Mouse (Mus musculus) gastrocnemius, adult 8-10 months (tissue): ENCODE measurements around the gene B3gat3. TPM values are rescaled to one million over a fixed set of nuclear protein-coding genes. Genes with fewer than 3 reads are reported as not detected.
A peak's percentile ranks its signal among the peaks of the same experiment; 100 is the strongest.

Experiments used
- DNase-seq, 2 experiments: peaks; one replicate each; pipeline ENCODE4 v3.0.0; 2022; ENCODE audit warnings: low spot score in 2 of 2
- total RNA-seq, 4 experiments: library from RNA; stranded (reverse); gene quantifications; 2 replicates each; pipeline ENCODE4 v1.2.4; 2022

Gene B3gat3
- total RNA-seq, 4 experiments from 2014 or later = 36.8 to 39.0 (median 38.1) TPM

DNA sequence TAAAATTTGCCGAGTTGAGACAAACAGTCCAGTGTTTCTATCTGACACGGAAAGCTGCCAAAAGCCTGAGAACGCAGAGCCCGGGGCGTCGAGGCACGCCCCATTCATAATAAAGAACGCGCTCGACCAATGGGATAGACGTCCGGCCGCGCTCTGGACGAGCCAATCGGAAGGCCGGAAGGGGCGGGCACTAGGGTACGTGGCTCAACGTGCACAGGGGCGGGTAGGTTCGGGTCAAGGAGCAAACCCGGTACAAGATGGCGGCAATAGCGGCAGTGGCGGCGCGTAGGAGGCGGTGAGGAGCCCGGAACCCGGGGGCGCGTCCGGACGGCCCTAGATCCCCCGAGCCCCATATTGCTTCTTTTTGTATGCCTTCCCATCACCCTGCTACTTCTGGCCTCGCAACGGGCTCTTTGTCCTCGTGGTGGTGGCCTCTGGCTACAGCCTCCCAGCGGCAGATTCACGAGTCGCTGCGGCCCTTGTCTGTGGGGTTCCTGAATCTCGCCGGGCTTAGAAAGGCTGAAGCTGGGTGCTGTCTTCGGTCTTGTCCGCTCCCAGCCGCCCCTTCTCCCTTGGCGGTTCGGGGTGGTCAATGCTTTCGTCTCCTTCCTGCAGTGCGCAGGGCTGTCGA, 22.2 kb upstream of the B3gat3 start, which contains the start of gene Ganab:
TSS of gene Ganab (plus strand) at position 207 of the 631 bp plus-strand sequence.
- DNase-seq = peak; percentile 91

DNA sequence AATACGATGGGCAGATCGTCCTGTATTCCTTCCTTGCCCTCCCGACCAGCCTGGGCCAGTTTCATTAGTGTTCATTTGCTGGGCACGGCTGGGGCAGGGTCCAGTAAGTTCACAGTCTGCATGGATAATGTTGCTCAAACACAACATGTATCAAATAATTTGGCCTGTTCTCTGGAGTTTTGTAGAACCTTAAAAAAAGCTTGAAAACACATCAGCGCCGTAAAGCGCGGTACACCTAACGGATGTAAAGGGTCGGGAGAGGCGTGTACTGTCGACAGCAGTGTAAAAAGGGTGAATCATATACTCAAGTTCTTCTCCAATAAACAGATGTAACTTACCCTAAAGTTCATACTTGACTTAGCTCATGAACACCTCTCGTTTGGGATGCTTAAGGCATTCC, 21.6 kb upstream of the B3gat3 start:
- DNase-seq = no peak

- DNase-seq = no peak
Measured at GRCm38 (mm10) chr19:8899079-8899478, 21.1 kb upstream of the B3gat3 start.

- DNase-seq = no peak
Measured at GRCm38 (mm10) chr19:8903412-8903811, 16.8 kb upstream of the B3gat3 start.

DNA sequence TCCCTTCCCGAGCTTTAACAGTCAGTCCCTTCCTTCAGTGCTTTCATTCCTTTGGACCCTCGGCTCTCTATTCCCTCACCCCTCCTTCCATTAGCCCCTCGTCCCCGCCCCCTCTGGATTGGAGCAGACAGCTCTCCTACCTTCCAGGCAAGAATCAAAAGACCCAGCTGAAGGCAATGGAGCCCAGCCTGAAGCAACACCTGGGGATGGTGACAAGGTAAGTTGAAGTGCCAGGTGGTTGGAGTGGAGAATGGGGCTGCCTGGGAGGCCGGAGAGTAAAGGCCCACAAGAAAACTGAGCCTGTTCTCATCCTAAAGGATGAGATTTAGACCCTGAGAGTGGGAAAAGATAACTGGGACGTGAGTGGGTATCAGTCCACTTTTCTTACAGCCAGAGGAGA, 11.6 kb upstream of the B3gat3 start:
- DNase-seq = no peak

- no peak for DNase-seq
Measured at GRCm38 (mm10) chr19:8911810-8912209, 8.4 kb upstream of the B3gat3 start.

DNA sequence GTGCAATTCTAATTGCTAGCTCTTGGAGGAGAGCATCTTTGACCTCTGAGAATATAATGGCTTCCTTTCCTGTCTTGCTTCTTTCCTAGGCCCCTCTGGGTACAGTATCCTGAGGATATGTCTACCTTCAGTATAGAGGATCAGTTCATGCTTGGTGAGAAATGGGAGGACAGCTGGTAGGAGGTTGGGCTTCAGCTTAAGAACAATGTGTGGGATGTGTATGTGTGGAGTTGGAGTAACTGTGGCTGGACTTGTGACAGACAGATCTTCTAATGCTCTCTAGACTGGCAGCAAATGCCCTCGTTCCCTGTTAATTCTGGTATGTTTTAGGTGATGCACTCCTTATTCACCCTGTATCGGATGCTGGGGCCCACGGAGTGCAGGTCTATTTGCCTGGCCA, 6.0 kb upstream of the B3gat3 start:
- no peak for DNase-seq

- DNase-seq = no peak
Measured at GRCm38 (mm10) chr19:8919000-8919399, 1.2 kb upstream of the B3gat3 start.

- DNase-seq = no peak
Measured at GRCm38 (mm10) chr19:8919684-8920072, 496 bp upstream of the B3gat3 start.

DNA sequence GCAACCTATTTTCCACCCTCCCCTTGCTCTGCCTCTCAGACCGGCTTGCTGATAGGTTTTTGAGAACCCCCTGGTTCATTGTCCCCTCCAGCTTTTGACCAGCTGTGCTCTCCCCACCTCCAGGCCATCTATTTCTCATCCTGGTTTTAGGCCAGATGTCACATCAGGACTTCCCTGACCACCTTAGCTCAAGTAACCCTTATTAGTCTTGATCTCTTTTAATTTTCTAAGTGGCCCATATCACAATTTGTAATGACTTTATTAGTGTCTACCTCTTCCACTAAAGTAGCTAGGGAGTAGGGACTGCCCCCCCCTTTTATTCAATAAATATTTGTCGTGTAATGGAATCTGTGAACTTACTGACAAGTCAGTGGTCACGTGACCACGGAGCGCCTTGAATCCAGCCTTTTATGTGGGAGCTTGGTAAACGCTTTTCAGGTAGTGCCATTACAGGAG, 690 bp downstream of the B3gat3 start:
- no peak for DNase-seq

GRCm38 (mm10) chr19:8921741-8922140, 1.6 kb downstream of the B3gat3 start:
- DNase-seq = no peak

GRCm38 (mm10) chr19:8926766-8927165, 6.6 kb downstream of the B3gat3 start:
- DNase-seq = no peak

DNA sequence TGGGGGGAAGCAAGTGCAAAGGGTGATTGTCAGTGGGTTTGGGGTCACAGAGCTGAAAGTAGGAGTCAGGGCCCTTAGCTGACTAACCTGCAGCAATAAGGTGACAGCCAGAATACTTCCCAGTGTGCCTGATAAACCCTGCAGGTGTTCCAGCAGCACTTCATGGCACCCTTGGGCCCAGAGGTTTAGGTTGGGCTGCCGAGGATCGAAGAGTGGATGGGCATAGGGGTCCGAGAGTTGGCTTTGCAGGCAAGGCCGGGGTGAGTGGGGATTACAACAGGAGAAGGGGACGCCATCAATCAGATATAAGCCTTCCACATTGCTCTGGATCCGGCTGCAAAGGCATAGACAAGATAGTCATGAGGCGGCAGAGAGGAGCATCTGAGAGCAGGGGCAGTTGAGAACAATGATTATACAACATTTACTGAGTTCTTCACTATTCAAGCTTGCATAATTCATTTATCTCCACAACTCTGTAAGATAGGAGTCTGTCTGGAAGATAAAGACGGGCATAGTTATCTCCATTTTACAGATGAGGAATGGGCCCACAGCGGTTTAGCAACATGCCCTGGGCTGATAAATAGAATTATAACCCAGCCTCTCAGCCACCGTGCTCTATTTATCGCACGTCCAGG, 7.8 kb downstream of the B3gat3 start:
- DNase-seq = no peak

- peak in 1 of 2 experiments; percentile 14 for DNase-seq
Measured at GRCm38 (mm10) chr19:8928689-8929223, 8.6 kb downstream of the B3gat3 start.

DNA sequence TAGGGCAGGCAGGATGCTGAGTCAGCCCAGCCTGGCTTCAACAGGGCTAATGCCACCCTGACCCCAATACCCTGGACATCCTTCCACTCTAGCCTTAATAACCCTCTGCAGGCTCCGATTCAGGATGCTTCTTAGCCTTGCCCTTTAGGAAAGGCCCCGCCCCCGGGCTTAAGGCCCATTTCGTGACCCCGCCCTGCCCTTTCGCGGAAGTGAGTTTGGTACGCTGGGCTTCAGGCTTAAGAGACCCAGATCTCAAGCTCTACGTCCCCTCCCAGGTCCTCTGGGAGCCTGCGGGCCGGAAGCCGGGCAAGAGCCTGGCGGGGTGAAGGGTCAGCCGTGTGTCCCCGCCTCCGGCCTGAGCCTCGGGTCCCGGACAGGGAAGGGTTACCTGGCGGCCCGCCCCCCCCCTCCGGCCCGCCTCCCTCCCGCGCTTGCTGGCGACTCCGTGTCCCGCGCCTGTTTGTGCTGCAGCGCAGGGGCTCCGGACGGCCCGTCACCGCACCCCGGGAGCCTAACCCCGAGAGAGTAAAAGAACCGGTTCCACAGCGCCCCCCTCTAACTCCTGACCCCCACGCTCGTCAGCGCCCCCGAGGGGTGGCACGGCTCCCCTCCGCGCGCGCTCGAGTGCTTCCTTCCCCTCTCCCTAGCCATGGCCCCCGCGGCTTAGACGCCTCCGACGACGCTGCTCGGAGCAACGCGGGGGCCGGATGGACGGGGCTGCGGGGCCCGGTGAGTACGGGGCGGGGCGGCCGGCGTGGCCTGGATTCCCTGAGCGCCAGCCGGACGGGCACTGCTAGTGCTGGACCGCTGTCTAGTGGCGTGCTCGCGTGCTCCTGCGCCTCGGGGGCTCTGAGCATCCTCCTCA, 9.3 kb downstream of the B3gat3 start, which contains the start of the genes Rom1 and Eml3:
TSS of gene Rom1 (minus strand) at position 133 of the 865 bp plus-strand sequence.
TSS of gene Eml3 (plus strand) at position 329 of the 865 bp plus-strand sequence.
- peak; percentile 92 for DNase-seq

GRCm38 (mm10) chr19:8930117-8930516, 9.9 kb downstream of the B3gat3 start:
- no peak for DNase-seq

DNA sequence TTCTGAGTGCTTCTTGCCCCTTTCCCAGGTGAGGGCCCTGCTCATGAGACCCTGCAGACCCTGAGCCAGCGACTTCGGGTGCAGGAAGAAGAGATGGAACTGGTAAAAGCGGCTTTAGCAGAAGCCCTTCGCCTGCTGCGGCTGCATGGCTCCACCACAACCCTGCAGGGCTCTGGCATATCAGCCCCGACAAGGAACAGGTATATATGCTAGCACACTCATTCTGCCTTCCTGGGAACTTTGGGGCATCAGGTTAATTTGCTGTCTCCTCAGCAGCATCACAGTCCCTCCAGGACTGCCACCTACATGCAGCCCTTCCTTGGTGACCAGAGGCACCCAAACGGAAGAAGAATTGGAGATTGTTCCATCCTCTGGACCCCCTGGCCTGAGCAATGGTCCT, 10.6 kb downstream of the B3gat3 start:
- no peak for DNase-seq

- no peak for DNase-seq
Measured at GRCm38 (mm10) chr19:8936736-8937135, 16.6 kb downstream of the B3gat3 start.

DNA sequence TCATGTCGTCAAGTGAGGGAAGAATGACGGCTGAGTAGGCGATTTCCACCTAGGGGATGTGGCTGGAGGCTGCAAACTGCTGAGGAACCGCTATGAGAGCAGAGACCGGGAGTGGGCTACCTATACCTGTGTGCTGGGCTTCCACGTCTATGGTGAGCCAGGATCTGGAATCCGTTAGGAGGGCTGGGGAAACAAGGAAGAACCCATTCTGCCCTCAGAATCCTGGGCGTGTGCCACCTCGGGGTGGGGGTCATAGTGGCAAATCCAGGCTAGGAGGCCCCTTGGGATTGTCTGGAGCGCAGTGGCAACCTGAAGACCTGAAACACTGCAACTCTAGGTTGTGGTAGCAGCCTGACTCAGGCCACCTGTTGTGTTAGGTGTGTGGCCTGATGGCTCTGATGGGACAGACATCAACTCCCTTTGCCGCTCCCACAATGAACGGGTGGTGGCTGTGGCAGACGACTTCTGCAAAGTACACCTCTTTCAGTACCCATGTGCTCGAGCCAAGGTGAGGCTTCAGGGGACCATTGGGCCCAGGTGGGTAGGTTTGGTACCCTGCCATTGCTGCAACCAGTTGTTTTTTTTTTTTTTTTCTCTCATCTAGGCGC, 20.5 kb downstream of the B3gat3 start:
- no peak for DNase-seq

DNA sequence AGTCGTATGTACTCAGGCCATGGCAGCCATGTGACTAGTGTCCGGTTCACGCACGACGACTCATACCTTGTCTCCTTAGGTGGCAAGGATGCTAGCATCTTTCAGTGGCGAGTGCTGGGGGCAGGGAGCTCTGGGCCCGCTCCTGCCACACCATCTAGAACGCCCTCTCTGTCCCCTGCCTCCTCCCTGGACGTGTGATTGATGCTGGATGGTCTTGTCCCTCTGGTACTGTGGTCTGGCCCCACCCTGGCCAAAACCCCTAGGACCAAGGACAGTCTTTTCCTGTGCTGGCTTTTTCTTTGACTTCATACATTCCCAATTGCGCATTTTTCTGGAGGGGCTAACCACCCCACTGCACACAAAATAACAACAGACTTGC, 21.0 kb downstream of the B3gat3 start:
- no peak for DNase-seq

GRCm38 (mm10) chr19:8941515-8942217, 21.5 kb downstream of the B3gat3 start, which contains the start of gene Mta2:
TSS of gene Mta2 (plus strand) at chr19:8941875.
- peak; percentile 90 to 93 for DNase-seq
